Mouse (Mus musculus): ENCODE data around the gene Dnase1l3. TPM values are rescaled to one million over a fixed set of nuclear protein-coding genes. Genes with fewer than 3 reads are reported as not detected.

Gene Dnase1l3
- 0.07 TPM in 1 of 2 replicates, not detected in the other for polyA plus RNA-seq (2016; fragmentation: Nextera tagmentation; extraction: Ambion mirVana)

DNA sequence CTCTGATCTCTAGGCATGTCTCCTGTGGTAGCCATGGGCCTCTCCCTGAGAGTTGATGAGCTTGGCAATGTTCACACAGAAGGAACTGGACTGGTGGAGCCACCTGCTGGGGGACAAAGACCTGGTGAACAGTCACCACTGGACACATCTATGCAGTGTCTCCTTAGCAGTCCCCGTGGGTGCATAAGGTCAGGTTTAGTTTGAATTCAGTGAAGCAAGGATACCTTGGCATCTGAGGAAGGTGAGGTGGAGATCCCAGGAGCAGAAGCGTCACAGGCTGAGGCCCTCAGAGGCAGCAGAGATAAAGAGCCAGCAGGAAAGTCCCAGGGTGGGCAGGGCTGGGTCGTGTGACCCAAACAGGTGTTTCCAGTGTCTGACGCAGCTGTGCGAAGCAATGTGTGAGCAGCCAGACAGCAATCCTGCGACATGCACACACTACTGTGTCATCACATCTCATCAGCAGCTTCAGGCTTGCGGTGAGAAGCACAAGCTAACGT lies at the start of gene Dnase1l3:
Gene Dnase1l3 (minus strand): TSS at position 303 of the 497 bp plus-strand sequence.
- DNase-seq (ENCODE audit: low spot score) = no peak
- 76% methylated on average over 8 of the region's 8 CpGs for whole genome bisulfite sequencing
- peaks cover 9% of the 10 kb centered on the region for H3K4me1 ChIP-seq (replicated peaks)
- no peak within 1 kb of the TSS for H3K27ac ChIP-seq
- H3K36me3 ChIP-seq = no peaks in the 10 kb centered on the region
- no peak within 1 kb of the TSS for H3K4me3 ChIP-seq
- H3K27me3 ChIP-seq (ENCODE audit: insufficient read depth, poor library complexity, severe bottlenecking) = peaks cover 7% of the 10 kb centered on the region
- no peaks in the 10 kb centered on the region for H3K9me3 ChIP-seq

DNA sequence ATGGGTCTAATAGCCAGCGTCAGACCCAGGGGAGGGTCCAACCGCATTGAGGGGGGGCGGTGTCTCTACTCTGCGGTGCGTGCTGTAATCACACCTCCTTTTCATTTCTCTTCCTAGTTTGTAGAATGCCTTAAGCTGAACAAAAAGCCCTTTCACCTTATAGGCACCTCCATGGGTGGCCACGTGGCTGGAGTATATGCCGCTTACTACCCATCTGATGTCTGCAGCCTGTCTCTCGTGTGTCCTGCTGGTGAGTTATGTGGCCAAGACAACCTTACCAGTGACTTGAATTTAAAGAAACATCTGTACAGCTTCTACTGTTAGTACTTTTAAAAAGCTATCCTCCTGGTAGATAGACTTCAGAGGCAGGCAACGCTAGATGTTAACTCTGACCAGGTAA lies 48.2 kb upstream of the Dnase1l3 start:
- Histone ChIP-seq H3K36me3 (peaks cover 12% of the 10 kb centered on the region; the same call in 1 of the 2 replicates), H3K4me3 (no peak overlapping the region)
- WGBS = 94% methylated on average over 9 of the region's 9 CpGs

DNA sequence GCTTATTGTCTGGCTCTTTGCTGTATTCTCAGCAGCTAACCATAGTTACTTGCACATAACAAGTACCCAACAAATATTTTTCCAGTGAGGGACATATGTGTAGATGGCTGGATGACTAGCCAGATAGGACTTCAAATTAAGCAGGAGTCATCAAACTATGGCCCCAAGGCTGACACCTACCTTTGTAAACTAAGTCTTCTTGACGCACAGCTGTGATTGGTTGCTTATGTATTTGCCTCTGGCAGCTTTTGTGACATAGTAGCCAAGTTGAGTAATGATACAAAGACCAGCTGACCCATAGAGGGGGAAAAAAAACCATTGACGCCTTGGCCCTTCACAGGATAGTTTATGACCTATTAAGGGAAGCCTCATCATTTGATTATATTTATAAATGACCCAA lies 47.7 kb upstream of the Dnase1l3 start:
- DNase-seq (ENCODE audit: low spot score) = no peak
- no peaks in the 10 kb centered on the region for H3K4me1 ChIP-seq (replicated peaks)
- no peak overlapping the region for H3K4me3 ChIP-seq
- H3K9me3 ChIP-seq = no peaks in the 10 kb centered on the region
- H3K27me3 ChIP-seq (ENCODE audit: insufficient read depth, poor library complexity, severe bottlenecking) = no peaks in the 10 kb centered on the region
- H3K27ac ChIP-seq = no peak overlapping the region
- H3K36me3 ChIP-seq = peaks cover 10% of the 10 kb centered on the region; the same call in 1 of the 2 replicates
- WGBS = 92% methylated on average over 2 of the region's 2 CpGs

More for the DNA sequence above, 48.2 kb upstream of the Dnase1l3 start:
- Histone ChIP-seq H3K27me3 (ENCODE audit: insufficient read depth, poor library complexity, severe bottlenecking) (no peaks in the 10 kb centered on the region), H3K27ac (no peak overlapping the region), H3K9me3 (no peaks in the 10 kb centered on the region), H3K4me1 (replicated peaks) (no peaks in the 10 kb centered on the region)
- no peak for DNase-seq (ENCODE audit: low spot score)

DNA sequence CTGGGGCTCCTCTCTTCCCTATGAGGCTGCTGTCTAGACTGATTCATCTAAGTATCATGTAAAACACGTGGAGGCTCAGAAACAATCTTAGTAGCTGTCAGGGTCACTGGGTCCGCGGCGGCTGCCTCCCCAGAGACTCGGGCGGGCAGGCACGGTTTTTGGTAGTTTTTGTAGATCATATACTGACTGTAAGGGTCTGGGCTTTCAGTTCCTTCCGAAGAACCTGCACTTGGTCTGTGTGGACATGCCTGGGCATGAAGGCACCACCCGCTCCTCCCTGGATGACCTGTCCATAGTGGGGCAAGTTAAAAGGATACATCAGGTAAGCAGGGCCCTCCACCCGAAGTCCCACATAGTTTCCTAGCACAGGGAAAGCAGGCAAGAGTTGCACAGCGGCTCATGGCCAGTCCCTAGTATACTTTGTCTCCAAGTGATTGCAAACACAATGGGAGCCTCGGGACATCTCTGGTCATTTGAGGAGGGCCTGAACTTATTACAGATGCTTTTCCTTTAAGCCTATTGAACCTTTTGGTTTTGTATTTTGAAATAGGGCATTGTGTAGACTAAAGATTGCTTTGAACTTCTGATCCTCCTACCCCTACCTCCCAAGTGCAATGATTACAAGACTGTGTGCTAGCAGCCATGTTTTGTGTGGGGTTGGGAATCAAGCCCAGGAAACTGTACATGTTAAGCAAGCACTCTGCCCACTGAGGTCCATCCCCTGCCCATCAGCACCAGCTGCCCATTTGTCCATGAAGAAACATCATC lies 46.7 kb upstream of the Dnase1l3 start:
- Histone ChIP-seq H3K4me1 (replicated peaks) (no peaks in the 10 kb centered on the region), H3K36me3 (peaks cover 4% of the 10 kb centered on the region; the same call in 1 of the 2 replicates), H3K4me3 (no peak overlapping the region), H3K9me3 (no peaks in the 10 kb centered on the region), H3K27me3 (ENCODE audit: insufficient read depth, poor library complexity, severe bottlenecking) (no peaks in the 10 kb centered on the region), H3K27ac (no peak overlapping the region)
- DNase-seq (ENCODE audit: low spot score) = no peak
- WGBS = 86% methylated on average over 12 of the region's 12 CpGs

DNA sequence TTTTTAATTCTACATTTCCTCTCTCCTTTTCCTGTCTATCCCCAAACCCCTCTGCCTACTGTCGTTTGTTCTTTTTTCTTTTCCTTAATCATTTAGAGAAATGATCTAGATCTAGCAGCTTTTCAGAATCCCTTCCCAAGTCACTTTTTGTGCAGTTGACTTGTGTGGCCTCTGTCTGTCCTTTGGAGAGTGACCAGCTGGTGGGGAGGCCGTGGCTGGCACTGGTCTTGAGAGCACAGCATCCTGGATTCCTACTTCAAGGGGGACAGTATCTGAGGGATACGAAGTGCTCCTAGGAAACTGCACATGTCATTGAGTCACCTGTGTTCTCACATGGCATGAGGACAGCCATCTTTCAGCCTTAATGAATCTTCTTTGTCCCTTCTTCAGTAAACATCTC lies 45.8 kb upstream of the Dnase1l3 start:
- Histone ChIP-seq H3K27me3 (ENCODE audit: insufficient read depth, poor library complexity, severe bottlenecking) (no peaks in the 10 kb centered on the region), H3K9me3 (no peaks in the 10 kb centered on the region), H3K4me3 (no peak overlapping the region), H3K27ac (no peak overlapping the region), H3K4me1 (replicated peaks) (no peaks in the 10 kb centered on the region), H3K36me3 (peaks cover 4% of the 10 kb centered on the region; the same call in 1 of the 2 replicates)
- DNase-seq (ENCODE audit: low spot score) = no peak
- WGBS = 83% methylated on average over 3 of the region's 3 CpGs

DNA sequence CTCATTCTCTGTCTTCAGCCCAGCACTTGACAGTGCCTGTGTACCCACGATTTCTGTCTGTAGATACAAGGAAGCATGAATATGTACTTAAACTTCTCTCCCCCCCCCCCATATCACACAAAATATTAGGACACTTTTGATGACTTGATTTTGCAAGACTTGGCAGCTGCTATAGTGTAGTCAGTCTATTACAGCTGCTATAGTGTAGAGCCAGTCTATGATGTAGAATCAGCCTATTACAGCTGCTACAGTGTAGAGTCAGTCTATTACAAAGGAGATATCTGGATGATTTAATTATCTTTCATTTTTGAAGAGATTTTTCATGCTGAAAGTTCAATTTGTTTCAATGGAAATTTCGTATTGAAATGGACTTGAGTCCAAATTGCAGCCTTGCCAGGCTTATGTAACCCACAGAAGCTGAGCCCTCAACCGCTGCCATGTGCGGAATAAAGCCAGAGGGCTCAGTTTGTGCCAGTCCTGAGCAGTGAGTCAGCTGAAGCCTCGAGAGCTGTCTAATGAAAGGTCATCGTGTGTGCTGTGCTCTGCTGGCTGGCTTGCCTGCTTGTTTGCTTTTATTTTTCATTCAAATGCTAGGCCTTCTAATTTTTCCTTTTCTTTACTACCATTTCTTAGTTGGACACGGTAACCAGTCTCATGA lies 44.5 kb upstream of the Dnase1l3 start:
- DNase-seq (ENCODE audit: low spot score) = no peak
- 87% methylated on average over 7 of the region's 7 CpGs for WGBS
- H3K9me3 ChIP-seq = no peaks in the 10 kb centered on the region

DNA sequence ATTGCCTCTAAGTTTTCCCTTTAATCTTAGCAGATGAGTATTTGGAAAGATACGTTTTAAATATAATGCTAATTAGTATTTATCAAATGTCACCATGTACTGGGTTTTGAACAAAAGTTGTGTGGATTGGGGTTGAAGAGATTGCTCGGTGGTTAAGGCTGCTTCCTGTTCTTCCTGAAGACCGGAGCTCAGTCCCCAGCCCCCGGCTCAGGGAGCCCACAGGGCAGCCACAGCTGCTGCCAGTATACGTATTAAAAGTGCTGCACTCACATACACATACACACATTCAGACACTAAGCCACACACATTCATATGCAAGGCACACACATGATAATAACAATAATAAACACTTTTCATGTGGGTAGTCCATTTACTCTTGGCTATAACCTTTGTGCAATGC lies 43.8 kb upstream of the Dnase1l3 start:
- Histone ChIP-seq H3K4me3 (no peak overlapping the region), H3K36me3 (peaks cover 1% of the 10 kb centered on the region; the same call in 1 of the 2 replicates), H3K4me1 (replicated peaks) (no peaks in the 10 kb centered on the region), H3K9me3 (no peaks in the 10 kb centered on the region), H3K27me3 (ENCODE audit: insufficient read depth, poor library complexity, severe bottlenecking) (no peaks in the 10 kb centered on the region), H3K27ac (no peak overlapping the region)
- DNase-seq (ENCODE audit: low spot score) = no peak
- 93% methylated on average over 5 of the region's 5 CpGs for WGBS

More for the DNA sequence above, 44.5 kb upstream of the Dnase1l3 start:
- Histone ChIP-seq H3K27me3 (ENCODE audit: insufficient read depth, poor library complexity, severe bottlenecking) (no peaks in the 10 kb centered on the region), H3K4me3 (no peak overlapping the region), H3K27ac (no peak overlapping the region), H3K36me3 (peaks cover 4% of the 10 kb centered on the region; the same call in 1 of the 2 replicates), H3K4me1 (replicated peaks) (no peaks in the 10 kb centered on the region)

DNA sequence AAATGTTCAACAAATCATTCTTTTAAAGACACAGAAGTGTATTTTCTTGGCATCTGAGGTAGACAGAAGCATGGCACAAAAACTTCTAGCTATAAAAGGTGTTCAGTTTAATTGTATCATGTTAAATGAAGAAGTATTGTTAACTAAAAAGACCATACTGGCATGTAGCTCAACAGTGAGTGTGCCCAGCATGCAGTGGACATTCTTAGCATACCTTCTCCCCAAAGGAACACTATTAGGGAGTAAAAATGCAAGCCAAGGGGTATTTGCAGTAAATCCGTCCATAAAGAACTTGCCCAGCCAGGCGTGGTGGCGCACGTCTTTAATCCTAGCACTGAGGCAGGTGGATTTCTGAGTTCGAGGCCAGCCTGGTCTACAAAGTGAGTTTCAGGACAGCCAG lies 42.0 kb upstream of the Dnase1l3 start:
- H3K27me3 ChIP-seq (ENCODE audit: insufficient read depth, poor library complexity, severe bottlenecking) = no peaks in the 10 kb centered on the region
- no peak overlapping the region for H3K4me3 ChIP-seq
- no peaks in the 10 kb centered on the region for H3K36me3 ChIP-seq
- no peaks in the 10 kb centered on the region for H3K9me3 ChIP-seq
- DNase-seq (ENCODE audit: low spot score) = no peak
- WGBS = 81% methylated on average over 5 of the region's 5 CpGs
- no peaks in the 10 kb centered on the region; the same call in 1 of the 2 replicates for H3K4me1 ChIP-seq (replicated peaks)
- no peak overlapping the region for H3K27ac ChIP-seq

DNA sequence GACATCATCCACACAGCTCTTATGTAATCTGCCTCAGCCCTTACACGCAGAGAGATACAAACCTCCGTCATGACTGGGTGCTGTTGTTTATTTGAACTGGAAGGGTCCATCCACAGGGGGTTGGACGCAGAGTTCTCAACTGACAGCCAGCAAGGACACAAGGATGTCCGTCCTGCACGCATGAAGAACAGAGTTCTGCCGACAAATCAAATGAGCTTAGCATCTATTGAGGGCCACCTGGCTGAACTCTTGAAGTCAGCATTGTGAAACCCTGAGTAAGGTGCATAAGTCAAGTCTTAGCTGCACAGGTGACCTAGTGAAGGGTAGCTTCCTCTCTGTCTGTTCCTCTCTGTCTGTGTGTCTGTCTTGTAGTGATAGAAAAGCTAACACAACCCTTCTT lies 41.6 kb upstream of the Dnase1l3 start:
- WGBS = 88% methylated on average over 6 of the region's 6 CpGs
- H3K4me1 ChIP-seq (replicated peaks) = no peaks in the 10 kb centered on the region; the same call in 1 of the 2 replicates
- H3K27me3 ChIP-seq (ENCODE audit: insufficient read depth, poor library complexity, severe bottlenecking) = no peaks in the 10 kb centered on the region
- no peaks in the 10 kb centered on the region for H3K9me3 ChIP-seq
- H3K27ac ChIP-seq = no peak overlapping the region
- DNase-seq (ENCODE audit: low spot score) = no peak
- no peaks in the 10 kb centered on the region for H3K36me3 ChIP-seq
- no peak overlapping the region for H3K4me3 ChIP-seq

DNA sequence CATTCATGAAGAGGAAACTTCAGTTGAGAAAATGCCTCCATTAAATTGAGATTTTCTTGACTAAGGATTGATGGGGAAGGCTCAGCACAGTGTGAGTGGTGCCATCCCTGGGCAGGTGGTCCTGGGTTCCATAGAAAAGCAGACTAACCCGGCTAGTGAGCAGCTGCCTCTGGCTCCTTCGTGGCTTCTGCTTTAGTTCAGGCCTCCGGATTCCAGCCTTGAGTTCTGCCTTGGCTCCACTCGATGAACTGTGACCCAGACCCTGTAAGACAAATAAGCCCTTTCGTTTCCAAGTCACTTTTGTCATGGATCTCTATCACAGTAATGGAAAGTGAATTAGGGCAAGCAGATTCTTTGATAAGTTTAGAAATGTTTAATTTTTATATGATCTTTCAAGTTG lies 40.2 kb upstream of the Dnase1l3 start:
- H3K27me3 ChIP-seq (ENCODE audit: insufficient read depth, poor library complexity, severe bottlenecking) = no peaks in the 10 kb centered on the region
- H3K27ac ChIP-seq = no peak overlapping the region
- no peak overlapping the region for H3K4me3 ChIP-seq
- 72% methylated on average over 5 of the region's 5 CpGs for WGBS
- H3K9me3 ChIP-seq = no peaks in the 10 kb centered on the region
- no peak for DNase-seq (ENCODE audit: low spot score)
- no peaks in the 10 kb centered on the region for H3K36me3 ChIP-seq
- H3K4me1 ChIP-seq (replicated peaks) = peaks cover 4% of the 10 kb centered on the region; the same call in 1 of the 2 replicates

DNA sequence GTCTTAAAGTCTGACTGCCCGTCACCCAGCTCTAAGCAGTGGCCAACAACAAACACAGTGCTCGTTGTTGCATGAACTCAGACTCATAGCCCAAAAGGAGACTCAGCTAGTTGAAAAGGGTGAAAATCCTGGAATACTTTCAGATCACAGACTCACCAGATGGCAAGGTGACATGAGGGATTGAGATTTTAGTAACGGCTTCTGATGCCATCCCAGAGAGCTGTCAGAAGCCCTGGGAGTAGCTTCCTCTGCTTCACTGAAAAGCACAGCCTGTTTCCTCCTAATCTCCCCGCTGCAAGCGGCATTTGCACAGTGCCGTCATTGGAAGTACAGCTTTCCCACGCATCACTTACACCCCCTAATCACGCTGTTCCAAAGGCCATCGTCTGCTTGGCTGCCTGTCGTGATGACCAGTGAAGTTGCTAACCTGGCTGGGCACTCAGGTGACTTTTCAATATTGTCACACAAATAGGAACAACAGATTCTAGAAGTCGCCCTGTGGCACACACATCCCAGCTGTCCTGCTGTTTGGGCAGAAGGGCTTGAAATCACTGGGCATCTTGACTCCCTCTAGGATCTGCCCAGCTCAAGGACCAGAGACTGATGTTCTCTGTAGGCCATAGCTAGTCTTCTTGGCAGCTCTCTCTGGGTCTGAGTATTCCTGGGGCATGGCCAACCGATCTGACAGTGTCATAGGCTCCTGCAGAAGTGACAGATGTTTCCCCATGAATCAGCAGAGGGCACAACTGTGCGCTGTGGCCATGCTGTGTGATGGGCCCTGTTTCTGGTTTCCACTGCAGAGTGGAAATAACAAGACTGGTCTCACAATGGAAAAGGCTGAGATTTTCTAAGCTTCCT lies 37.9 kb upstream of the Dnase1l3 start:
- no peak overlapping the region for H3K27ac ChIP-seq
- 78% methylated on average over 13 of the region's 13 CpGs for WGBS
- H3K4me3 ChIP-seq = no peak overlapping the region
- DNase-seq (ENCODE audit: low spot score) = no peak
- H3K27me3 ChIP-seq (ENCODE audit: insufficient read depth, poor library complexity, severe bottlenecking) = no peaks in the 10 kb centered on the region
- H3K9me3 ChIP-seq = no peaks in the 10 kb centered on the region
- no peaks in the 10 kb centered on the region for H3K36me3 ChIP-seq
- peaks cover 4% of the 10 kb centered on the region; the same call in 1 of the 2 replicates for H3K4me1 ChIP-seq (replicated peaks)

DNA sequence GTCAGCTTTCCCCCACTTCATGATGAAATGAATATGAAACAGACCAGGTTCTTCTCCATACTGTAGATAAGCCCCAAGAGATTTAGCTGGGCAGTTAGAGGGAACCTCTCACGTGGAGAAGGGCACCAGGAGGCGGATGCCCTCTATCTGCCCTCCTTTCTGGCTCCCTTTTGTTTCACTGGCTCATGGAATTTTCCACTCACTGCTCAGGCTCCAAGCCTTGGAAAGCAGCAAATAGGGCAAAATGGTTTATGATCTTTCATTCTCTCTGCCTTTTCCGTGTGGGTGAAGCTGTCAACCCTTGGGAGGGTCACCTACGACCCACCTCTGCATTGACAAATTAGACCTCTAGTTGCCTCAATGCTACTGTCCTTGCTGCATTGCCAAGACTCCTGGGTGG lies 36.2 kb upstream of the Dnase1l3 start:
- no peak for DNase-seq (ENCODE audit: low spot score)
- H3K27ac ChIP-seq = no peak overlapping the region
- H3K36me3 ChIP-seq = no peaks in the 10 kb centered on the region
- WGBS = 57% methylated on average over 4 of the region's 4 CpGs
- H3K4me1 ChIP-seq (replicated peaks) = peaks cover 4% of the 10 kb centered on the region; the same call in 1 of the 2 replicates
- no peak overlapping the region for H3K4me3 ChIP-seq
- no peaks in the 10 kb centered on the region for H3K27me3 ChIP-seq (ENCODE audit: insufficient read depth, poor library complexity, severe bottlenecking)
- no peaks in the 10 kb centered on the region for H3K9me3 ChIP-seq

All from hindbrain, embryonic 10.5 days (tissue).